Mouse (Mus musculus) bone marrow macrophage, adult 2 months (primary cell): Measurements from ENCODE around the gene Txlna.

Experiments used
- CTCF ChIP-seq: IDR thresholded peaks from 2 replicates; pipeline ENCODE4 v1.5.1; 2012; ENCODE audit warnings: low read depth, mild to moderate bottlenecking, low read length, moderate library complexity
- POLR2A ChIP-seq: IDR thresholded peaks from 2 replicates; pipeline ENCODE4 v1.6.1; 2012; ENCODE audit warnings: mild to moderate bottlenecking, low read depth, low read length, borderline replicate concordance

- TF ChIP-seq CTCF (no peak), POLR2A (no peak)
Observed at GRCm38 (mm10) chr4:129585773-129586172, 55.1 kb downstream of the Txlna start.
